Mouse (Mus musculus) hindbrain, postnatal 0 days (tissue): ENCODE results near the gene Hspb9. TPM values are rescaled to one million over a fixed set of nuclear protein-coding genes. Genes with fewer than 3 reads are reported as not detected.

Experiments used
- ATAC-seq: fragments of 200-750 bp; cut with Nextera tagmentation; 2 replicates; pipeline ENCODE4 v1.8.0; 2017; ENCODE audit warnings: mild to moderate bottlenecking, moderate TSS enrichment, moderate library complexity
- DNase-seq: peaks from one replicate; pipeline ENCODE4 v3.0.0-alpha.2; 2015; ENCODE audit warnings: low spot score
- H3K27ac ChIP-seq: fragments of 300-500 bp; sonication (generic); 2 replicates; pipeline ENCODE4 v1.5.1; 2014; ENCODE audit warnings: mild to moderate bottlenecking
- H3K27me3 ChIP-seq: fragments of 300-500 bp; sonication (generic); 2 replicates; pipeline ENCODE4 v1.6.1; 2014; ENCODE audit warnings: low read length, mixed read lengths; ENCODE audit not compliant: insufficient read depth
- H3K36me3 ChIP-seq: fragments of 300-500 bp; sonication (generic); 2 replicates; pipeline ENCODE4 v1.6.1; 2014; ENCODE audit warnings: low read length, mixed read lengths; ENCODE audit not compliant: insufficient read depth
- H3K4me1 ChIP-seq: fragments of 300-500 bp; sonication (generic); 2 replicates; pipeline ENCODE4 v1.6.1; 2014; ENCODE audit warnings: antibody characterized with exemption, low read length, mixed read lengths; ENCODE audit not compliant: insufficient read depth
- H3K4me2 ChIP-seq: fragments of 300-500 bp; sonication (generic); 2 replicates; pipeline ENCODE4 v1.6.1; 2014; ENCODE audit warnings: low read depth, mild to moderate bottlenecking, low read length, moderate library complexity, mixed read lengths
- H3K4me3 ChIP-seq: fragments of 300-500 bp; sonication (generic); 2 replicates; pipeline ENCODE4 v1.5.1; 2014; ENCODE audit warnings: low read length
- H3K9ac ChIP-seq: fragments of 300-500 bp; sonication (generic); replicated peaks from 2 replicates; pipeline ENCODE4 v1.6.1; 2014; ENCODE audit warnings: mild to moderate bottlenecking, low read length, moderate library complexity, mixed read lengths
- H3K9me3 ChIP-seq: fragments of 300-500 bp; sonication (generic); 2 replicates; pipeline ENCODE4 v1.6.1; 2016; ENCODE audit warnings: low read length, mixed read lengths
- CTCF ChIP-seq: IDR thresholded peaks from 2 replicates; pipeline ENCODE4 v1.5.1; 2016; ENCODE audit warnings: antibody characterized with exemption, control low read depth, low read depth
- WGBS: fragments of 180-500 bp; shearing (Covaris S2); extraction: QIAGEN DNeasy Blood & Tissue Kit; methylation state at CpG from one replicate; pipeline ENCODE4 v1.1.7; 2014; 5-methylcytosine and 5-hydroxymethylcytosine counted together
- polyA plus RNA-seq: library from polyadenylated mRNA; unstranded; fragments of >200 nt; fragmentation: Nextera tagmentation; extraction: Ambion mirVana; gene quantifications from 2 replicates; pipeline ENCODE4 v1.2.1, GENCODE M21; 2015
- total RNA-seq: library from RNA; depleted of rRNA; stranded (reverse); fragments of >200 nt; gene quantifications from 2 replicates; pipeline ENCODE4 v1.2.3, GENCODE M21; 2014

The Hspb9 gene
- total and polyA plus RNA-seq, 2 experiments from 2014 or later, result 0.24 TPM; not detected in 1

DNA sequence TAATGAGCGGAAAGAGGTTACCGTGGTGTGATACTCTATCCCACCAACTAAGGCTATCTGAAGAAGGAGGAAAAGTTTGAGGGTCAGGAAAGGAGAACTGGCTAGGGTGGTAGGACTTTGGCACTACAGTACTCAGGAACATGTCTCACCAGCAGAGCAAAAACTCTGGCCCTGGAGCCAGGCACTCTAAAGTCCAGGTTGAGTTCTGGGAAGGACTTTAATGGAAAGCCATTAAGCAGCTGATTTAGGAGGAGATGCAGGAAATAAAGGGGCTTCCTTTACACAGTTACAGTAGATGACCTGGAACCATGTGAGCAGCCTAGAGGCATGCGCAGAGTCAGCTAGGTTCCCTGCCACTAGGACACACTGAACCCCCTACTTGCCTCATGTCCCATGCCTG lies 13.6 kb downstream of the Hspb9 start:
- no peak for ATAC-seq
- no peak overlapping the region for H3K27ac ChIP-seq
- H3K4me1 ChIP-seq, result peaks cover 3% of the 10 kb centered on the region; the same call in 1 of the 2 replicates
- no peak overlapping the region for H3K4me2 ChIP-seq
- H3K27me3 ChIP-seq, result no peaks in the 10 kb centered on the region
- H3K9ac ChIP-seq, result no peak overlapping the region
- H3K36me3 ChIP-seq, result peaks cover 6% of the 10 kb centered on the region; the same call in 1 of the 2 replicates
- TF ChIP-seq CTCF, result no peak
- no peak for DNase-seq
- no peaks in the 10 kb centered on the region for H3K9me3 ChIP-seq
- no peak overlapping the region for H3K4me3 ChIP-seq
- WGBS, result 97% methylated on average over 3 of the region's 3 CpGs

DNA sequence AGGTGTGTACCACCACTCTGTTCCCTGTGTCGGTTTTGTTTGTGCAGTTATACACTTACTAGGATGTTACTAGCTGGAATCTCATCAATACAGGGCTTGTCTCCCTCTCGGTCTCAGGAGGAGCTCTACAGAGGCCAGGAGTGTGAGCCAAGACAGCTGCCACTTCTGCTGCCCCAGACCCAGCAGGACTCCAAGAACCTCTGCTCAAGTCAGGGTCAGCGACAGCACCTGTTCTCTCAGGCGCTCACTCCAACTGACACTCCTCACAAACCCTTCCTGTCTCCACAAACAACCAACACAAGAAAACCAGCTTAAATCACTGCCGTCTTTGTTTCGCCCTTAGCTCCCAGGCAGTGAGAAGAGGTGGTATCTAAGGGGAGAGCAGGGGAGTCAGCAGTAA lies 15.0 kb downstream of the Hspb9 start:
- WGBS, result 64% methylated on average over 6 of the region's 6 CpGs
- no peak overlapping the region for H3K27ac ChIP-seq
- H3K4me3 ChIP-seq, result no peak overlapping the region
- ATAC-seq, result no peak
- H3K36me3 ChIP-seq, result peaks cover 6% of the 10 kb centered on the region; the same call in 1 of the 2 replicates
- DNase-seq, result no peak
- no peak overlapping the region for H3K9ac ChIP-seq
- TF ChIP-seq CTCF, result no peak
- H3K9me3 ChIP-seq, result no peaks in the 10 kb centered on the region
- H3K4me1 ChIP-seq, result no peaks in the 10 kb centered on the region
- no peaks in the 10 kb centered on the region for H3K27me3 ChIP-seq
- no peak overlapping the region for H3K4me2 ChIP-seq

DNA sequence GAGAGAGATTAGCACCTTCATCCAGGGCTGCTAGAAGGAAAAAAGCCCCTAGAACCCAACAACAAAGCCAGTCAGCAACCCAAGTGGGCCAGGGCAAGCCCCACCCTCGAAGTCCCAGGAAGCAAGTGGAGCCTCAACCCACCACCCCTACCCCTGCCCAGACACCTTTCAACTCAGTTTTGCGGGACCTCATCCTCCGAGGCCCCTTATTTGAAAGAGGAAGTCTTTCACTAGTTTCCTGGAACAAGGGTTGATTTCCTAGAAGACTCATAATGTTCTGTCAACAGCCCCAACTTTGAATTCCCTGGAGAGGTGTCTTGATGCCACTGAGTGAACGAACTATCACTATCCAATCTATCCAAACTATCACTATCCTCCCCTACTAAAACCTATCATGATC lies 16.3 kb downstream of the Hspb9 start:
- Histone ChIP-seq H3K4me2 (no peak overlapping the region), H3K27ac (no peak overlapping the region), H3K9ac (no peak overlapping the region), H3K4me1 (no peaks in the 10 kb centered on the region), H3K4me3 (no peak overlapping the region), H3K27me3 (no peaks in the 10 kb centered on the region), H3K36me3 (peaks cover 6% of the 10 kb centered on the region; the same call in 1 of the 2 replicates), H3K9me3 (no peaks in the 10 kb centered on the region)
- WGBS, result 92% methylated on average over 4 of the region's 4 CpGs
- DNase-seq (no peak), ATAC-seq (no peak)
- TF ChIP-seq CTCF, result no peak

DNA sequence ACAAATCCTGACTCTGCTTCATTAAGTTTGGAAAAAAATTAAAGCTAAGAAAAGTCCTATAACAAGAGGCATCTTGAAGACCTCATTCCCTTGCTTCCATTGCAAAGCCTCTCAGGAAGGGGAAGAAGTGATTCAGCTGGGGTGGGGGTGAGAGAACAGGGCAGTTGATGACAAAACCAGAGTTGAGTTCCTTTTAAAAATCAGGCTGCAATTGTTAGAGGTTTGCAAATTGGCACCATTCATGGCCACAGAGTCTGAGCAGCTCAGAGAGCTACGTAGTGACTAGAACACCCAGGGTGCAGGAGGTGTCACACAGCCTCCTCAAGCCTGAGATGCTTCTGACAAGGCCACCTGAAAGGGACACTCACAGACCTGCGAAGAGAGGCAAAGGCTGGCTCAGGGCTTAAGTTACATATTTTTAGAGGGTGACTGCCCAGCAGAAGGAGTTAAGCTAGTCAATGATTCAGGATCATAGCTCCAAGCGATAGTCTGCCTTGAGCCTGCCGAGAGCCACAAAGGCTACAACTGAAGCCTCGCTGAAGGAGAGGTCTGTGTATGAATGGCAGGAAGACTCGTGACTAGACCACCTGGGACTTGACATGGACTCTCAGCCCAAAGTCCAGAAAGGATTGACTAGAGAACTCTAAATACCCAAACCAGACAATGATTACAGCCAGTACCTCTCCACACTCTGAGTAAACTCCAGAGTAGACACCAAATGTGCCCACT lies 17.0 kb downstream of the Hspb9 start:
- no peak for TF ChIP-seq CTCF
- WGBS, result 78% methylated on average over 6 of the region's 6 CpGs

DNA sequence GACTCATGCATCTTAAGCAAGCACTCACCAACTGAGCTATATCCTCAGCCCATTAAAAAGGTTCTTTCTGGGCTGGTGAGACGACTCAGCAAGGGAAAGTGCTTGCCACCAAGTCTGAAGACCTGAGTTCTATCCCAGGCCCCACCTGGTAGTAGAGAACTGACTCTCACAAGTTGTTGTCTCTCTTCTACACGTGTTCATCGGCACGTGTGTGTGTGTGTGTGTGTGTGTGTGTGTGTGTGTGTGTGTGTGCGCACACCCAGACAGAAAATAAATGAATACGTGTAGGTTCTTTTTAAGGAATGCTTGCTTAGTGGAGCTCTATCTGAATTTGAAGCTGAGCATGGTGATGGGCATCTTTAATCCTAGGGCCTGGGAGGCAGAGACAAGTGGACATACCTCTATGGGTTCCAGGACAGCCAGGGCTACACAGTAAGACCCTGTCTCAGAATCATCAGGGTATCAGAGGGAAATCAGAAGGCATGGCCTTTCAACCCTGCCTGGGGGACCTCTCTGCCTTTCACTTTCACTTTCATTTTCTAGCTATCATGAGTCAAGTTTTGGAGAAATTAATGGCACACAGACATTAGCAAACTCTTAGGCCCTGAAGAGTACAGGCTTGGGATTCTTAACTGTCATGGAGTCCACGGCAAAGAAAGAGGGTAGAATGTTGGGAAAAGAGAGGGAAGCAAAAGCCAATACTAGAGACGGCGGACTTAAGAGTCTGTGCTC lies 21.6 kb downstream of the Hspb9 start:
- no peaks in the 10 kb centered on the region for H3K9me3 ChIP-seq
- TF ChIP-seq CTCF, result no peak
- H3K4me2 ChIP-seq, result no peak overlapping the region
- ATAC-seq (no peak), DNase-seq (no peak)
- H3K4me3 ChIP-seq, result no peak overlapping the region
- H3K9ac ChIP-seq, result no peak overlapping the region
- no peak overlapping the region for H3K27ac ChIP-seq
- H3K36me3 ChIP-seq, result no peaks in the 10 kb centered on the region
- WGBS, result 89% methylated on average over 9 of the region's 9 CpGs
- no peaks in the 10 kb centered on the region for H3K27me3 ChIP-seq
- peaks cover 13% of the 10 kb centered on the region for H3K4me1 ChIP-seq

More for the DNA sequence above, 17.0 kb downstream of the Hspb9 start:
- no peaks in the 10 kb centered on the region for H3K9me3 ChIP-seq
- H3K4me2 ChIP-seq, result no peak overlapping the region
- ATAC-seq (no peak), DNase-seq (no peak)
- H3K4me1 ChIP-seq, result no peaks in the 10 kb centered on the region
- H3K9ac ChIP-seq, result no peak overlapping the region
- H3K27ac ChIP-seq, result no peak overlapping the region
- H3K36me3 ChIP-seq, result peaks cover 6% of the 10 kb centered on the region; the same call in 1 of the 2 replicates
- no peak overlapping the region for H3K4me3 ChIP-seq
- no peaks in the 10 kb centered on the region for H3K27me3 ChIP-seq

DNA sequence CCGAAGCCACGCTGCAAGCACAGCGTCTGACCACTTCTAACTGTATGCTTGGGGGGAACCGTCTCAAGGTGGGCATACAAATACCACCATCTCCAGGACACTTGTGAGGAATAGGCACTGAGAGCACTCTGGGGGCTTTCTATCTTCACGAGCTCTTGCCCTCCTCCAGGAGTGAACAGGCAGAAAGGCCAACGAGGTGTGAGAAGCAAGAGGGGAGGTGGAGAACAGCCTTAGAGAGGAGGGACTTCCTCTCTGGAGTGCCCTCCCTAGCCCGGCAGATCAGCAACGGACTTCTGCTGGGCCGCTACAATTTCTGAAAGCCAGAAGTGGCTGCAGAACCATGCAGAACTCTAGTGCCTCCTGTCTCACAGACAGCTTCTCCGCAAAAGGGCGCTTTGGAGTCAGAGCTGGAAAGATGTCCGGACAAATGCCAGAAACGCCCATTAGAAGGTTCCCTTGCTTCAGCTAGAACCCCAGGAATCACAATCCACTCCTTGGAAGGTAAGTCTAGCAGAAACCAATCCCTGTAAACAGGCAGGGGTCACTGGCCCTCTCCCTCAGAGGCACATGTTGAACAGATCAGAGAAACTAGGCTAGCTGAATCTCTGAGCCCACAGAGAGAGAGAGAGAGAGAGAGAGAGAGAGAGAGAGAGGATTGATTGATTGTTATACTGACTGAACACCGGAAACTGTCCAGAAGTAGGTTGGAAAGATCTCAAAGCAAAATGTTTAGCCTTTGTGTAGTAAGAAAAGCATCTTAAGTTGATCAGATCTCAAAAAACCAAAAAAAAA lies 22.5 kb downstream of the Hspb9 start:
- Histone ChIP-seq H3K4me1 (peaks cover 13% of the 10 kb centered on the region), H3K27ac (no peak overlapping the region), H3K4me2 (peak overlapping the region; percentile 84), H3K27me3 (no peaks in the 10 kb centered on the region), H3K9me3 (no peaks in the 10 kb centered on the region), H3K4me3 (no peak overlapping the region), H3K36me3 (no peaks in the 10 kb centered on the region), H3K9ac (0 out of 2 replicates have a peak overlapping the region, but pooled peaks have one; percentile 17)
- no peak for DNase-seq
- WGBS, result 80% methylated on average over 14 of the region's 14 CpGs
- no peak for TF ChIP-seq CTCF
- ATAC-seq, result no peak
